Mouse (Mus musculus) Muller cell, postnatal 12 days (primary cell): ENCODE results near the gene Nup133.

Source experiments
- DNase-seq: peaks from one replicate; pipeline ENCODE4 v3.0.0-alpha.2; 2015; ENCODE audit errors: inconsistent ontology term

Nup133 gene

DNA sequence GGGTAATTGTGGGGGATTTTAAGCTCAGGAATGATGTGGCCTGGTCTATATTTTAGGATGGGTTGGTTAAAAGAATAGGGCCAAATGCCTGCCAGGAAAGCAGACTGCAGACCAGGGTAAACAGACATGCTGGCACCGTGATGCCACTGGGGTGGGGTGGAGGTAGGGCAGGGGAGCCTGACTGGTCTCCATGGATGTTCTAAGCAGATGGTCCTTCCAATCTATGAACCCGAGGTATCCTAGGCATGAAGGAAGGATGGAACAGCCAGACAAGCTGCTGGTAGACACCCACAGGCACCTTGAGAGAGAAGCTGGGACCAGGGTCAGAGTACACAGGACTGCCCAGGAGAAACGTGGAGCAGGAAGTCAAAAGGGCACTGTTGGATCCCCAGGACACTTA, 101.5 kb downstream of the Nup133 start:
- DNase-seq, result no peak
